Comparison of ENCODE assay signal across 8 mouse cellular contexts in the genomic region with DNA sequence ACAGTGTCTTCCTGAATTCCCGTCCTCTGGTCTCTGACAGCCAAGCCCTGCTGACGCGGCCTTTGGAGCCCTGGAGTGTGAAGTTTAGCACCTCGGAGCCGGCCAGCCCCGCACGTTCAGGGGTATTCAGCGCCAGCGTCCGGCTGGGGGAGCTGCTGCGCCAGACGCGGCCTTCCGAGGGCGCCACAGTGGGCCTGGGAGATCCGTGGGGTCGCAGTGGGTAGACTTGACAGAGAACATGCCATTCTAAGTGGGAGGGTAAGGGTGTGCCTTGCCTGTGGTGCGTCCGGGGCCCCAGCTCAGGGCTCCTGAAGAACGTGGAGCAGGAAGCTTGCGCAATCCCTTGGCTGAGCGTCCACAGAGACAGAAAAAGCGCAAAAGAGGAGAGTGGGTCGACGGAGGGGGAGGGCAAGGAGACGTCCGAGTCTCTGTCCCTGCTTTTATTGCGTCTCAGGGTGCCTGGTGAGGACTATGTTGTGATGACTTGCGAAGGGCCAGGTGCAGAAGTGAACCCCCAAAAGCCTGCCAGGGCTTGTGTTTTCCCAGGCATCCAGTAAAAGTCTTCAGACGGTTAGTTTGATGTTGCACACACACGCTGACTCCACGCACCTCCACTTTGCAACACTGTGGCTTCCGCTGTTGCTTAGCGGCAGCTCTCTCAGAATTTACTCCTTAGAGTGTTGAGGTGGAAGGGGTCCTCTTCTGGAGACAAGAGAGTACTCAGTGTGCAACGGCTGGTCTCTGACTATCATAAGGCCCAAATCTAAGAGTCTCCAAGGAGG. TPM values are rescaled to one million over a fixed set of nuclear protein-coding genes. Genes with fewer than 3 reads are reported as not detected.
DNase-seq lines count a peak whose midpoint lies in the region; ATAC-seq and TF ChIP-seq lines count a peak whose summit lies in the region.

No protein-coding gene starts in this region.

- H3K27ac ChIP-seq in bone marrow, adult 2 months (ENCODE audit: control insufficient read depth, insufficient read depth, low read depth, low read length, poor library complexity): peak overlapping the region; percentile 95
- no peak overlapping the region for H3K27ac ChIP-seq in forebrain, postnatal 0 days (ENCODE audit: low read depth, low read length)
- H3K27ac ChIP-seq in intestine, postnatal 0 days (ENCODE audit: low read depth, low read length): no peak overlapping the region
- H3K27ac ChIP-seq in liver, postnatal 0 days (ENCODE audit: low read depth): peak overlapping the region; percentile 95
- H3K27ac ChIP-seq in neural tube, embryonic 15.5 days (replicated peaks): no peak overlapping the region

- H3K4me2 ChIP-seq in forebrain, postnatal 0 days (ENCODE audit: low read depth): no peak overlapping the region
- H3K4me2 ChIP-seq in intestine, postnatal 0 days (replicated peaks; ENCODE audit: low read depth): peak overlapping the region; percentile 54
- peak overlapping the region; percentile 77 for H3K4me2 ChIP-seq in liver, postnatal 0 days (ENCODE audit: low read depth, low read length)
- H3K4me2 ChIP-seq in neural tube, embryonic 15.5 days: peak overlapping the region; percentile 13

- ATAC-seq in forebrain, postnatal 0 days: no peak
- no peak for ATAC-seq in intestine, postnatal 0 days
- no peak for ATAC-seq in liver, postnatal 0 days
- no peak for ATAC-seq in neural tube, embryonic 15.5 days (ENCODE audit: low FRiP score)

- TF ChIP-seq CTCF in bone marrow, adult 2 months (IDR thresholded peaks at IDR 0.05; ENCODE audit: control insufficient read depth, insufficient read depth, low read length): no peak
- TF ChIP-seq CTCF in forebrain, postnatal 0 days (IDR thresholded peaks at IDR 0.05; ENCODE audit: low read depth): peak; percentile 46
- TF ChIP-seq CTCF in intestine, postnatal 0 days (IDR thresholded peaks at IDR 0.05; ENCODE audit: low read depth): peak; percentile 60
- peak; percentile 48 for TF ChIP-seq CTCF in liver, postnatal 0 days (IDR thresholded peaks at IDR 0.05; ENCODE audit: low read depth)

- H3K9me3 ChIP-seq in forebrain, postnatal 0 days (ENCODE audit: low read length): no peaks in the 10 kb centered on the region
- H3K9me3 ChIP-seq in intestine, postnatal 0 days (ENCODE audit: control insufficient read depth): no peaks in the 10 kb centered on the region
- H3K9me3 ChIP-seq in liver, postnatal 0 days (ENCODE audit: low read length): no peaks in the 10 kb centered on the region
- no peaks in the 10 kb centered on the region for H3K9me3 ChIP-seq in neural tube, embryonic 15.5 days (replicated peaks)

- no peak for TF ChIP-seq POLR2A in bone marrow, adult 2 months (IDR thresholded peaks at IDR 0.05; ENCODE audit: borderline replicate concordance, control insufficient read depth, low read depth, low read length)

- DNase-seq in heart, adult 11 months: peak; percentile 97
- no peak for DNase-seq in heart, postnatal 25 days (ENCODE audit: low spot score)
- DNase-seq in forebrain, postnatal 0 days: peak; percentile 28
- DNase-seq in liver, postnatal 0 days: peak; percentile 67
- DNase-seq in ovary, adult 18-20 months (ENCODE audit: low spot score): no peak

- intact Hi-C loops in heart, postnatal 25 days (cut with DNase I): no loop called here

- peak overlapping the region; percentile 58 for H3K4me3 ChIP-seq in bone marrow, adult 2 months (replicated peaks; ENCODE audit: control insufficient read depth, low read depth, low read length)
- H3K4me3 ChIP-seq in forebrain, postnatal 0 days (ENCODE audit: low read depth, low read length): no peak overlapping the region
- no peak overlapping the region for H3K4me3 ChIP-seq in intestine, postnatal 0 days (ENCODE audit: low read depth, low read length)
- peak overlapping the region; percentile 26 for H3K4me3 ChIP-seq in liver, postnatal 0 days (ENCODE audit: low read depth, low read length)
- H3K4me3 ChIP-seq in neural tube, embryonic 15.5 days (replicated peaks): 0 out of 2 replicates have a peak overlapping the region, but pooled peaks have one; percentile 8

- peaks cover 27% of the 10 kb centered on the region for H3K27me3 ChIP-seq in forebrain, postnatal 0 days (ENCODE audit: insufficient read depth, low read length)
- peaks cover 20% of the 10 kb centered on the region for H3K27me3 ChIP-seq in intestine, postnatal 0 days (replicated peaks; ENCODE audit: control insufficient read depth, insufficient read depth, low read length)
- H3K27me3 ChIP-seq in liver, postnatal 0 days (ENCODE audit: insufficient read depth, low read length): peaks cover 43% of the 10 kb centered on the region
- H3K27me3 ChIP-seq in neural tube, embryonic 15.5 days (replicated peaks): peaks cover 29% of the 10 kb centered on the region

- H3K36me3 ChIP-seq in forebrain, postnatal 0 days (ENCODE audit: insufficient read depth): no peaks in the 10 kb centered on the region
- H3K36me3 ChIP-seq in intestine, postnatal 0 days (ENCODE audit: control insufficient read depth, insufficient read depth): 0 out of 2 replicates have a peak, but pooled peaks cover under 1% of the 10 kb centered on the region
- 0 out of 2 replicates have a peak, but pooled peaks cover under 1% of the 10 kb centered on the region for H3K36me3 ChIP-seq in liver, postnatal 0 days (replicated peaks; ENCODE audit: insufficient read depth, low read length)
- no peaks in the 10 kb centered on the region for H3K36me3 ChIP-seq in neural tube, embryonic 15.5 days

- WGBS in bone marrow, adult 2 months: 3% methylated on average over 35 of the region's 35 CpGs
- WGBS in forebrain, postnatal 0 days: 8% methylated on average over 35 of the region's 35 CpGs
- 8% methylated on average over 35 of the region's 35 CpGs for WGBS in intestine, postnatal 0 days
- 4% methylated on average over 35 of the region's 35 CpGs for WGBS in liver, postnatal 0 days (ENCODE audit: insufficient replicate concordance)
- 1% methylated on average over 35 of the region's 35 CpGs for WGBS in neural tube, embryonic 15.5 days

- TF ChIP-seq EP300 in liver, postnatal 0 days (IDR thresholded peaks at IDR 0.05; ENCODE audit: low read depth): no peak

- H3K9ac ChIP-seq in forebrain, postnatal 0 days: no peak overlapping the region
- H3K9ac ChIP-seq in intestine, postnatal 0 days (ENCODE audit: low read depth, low read length): no peak overlapping the region
- 0 out of 2 replicates have a peak overlapping the region, but pooled peaks have one; percentile 34 for H3K9ac ChIP-seq in liver, postnatal 0 days (replicated peaks)
- no peak overlapping the region for H3K9ac ChIP-seq in neural tube, embryonic 15.5 days (replicated peaks)

- H3K4me1 ChIP-seq in bone marrow, adult 2 months (ENCODE audit: control insufficient read depth, insufficient read depth, low read length): peaks cover 3% of the 10 kb centered on the region
- peaks cover 23% of the 10 kb centered on the region for H3K4me1 ChIP-seq in forebrain, postnatal 0 days (ENCODE audit: insufficient read depth)
- peaks cover 36% of the 10 kb centered on the region for H3K4me1 ChIP-seq in intestine, postnatal 0 days (replicated peaks; ENCODE audit: control insufficient read depth, insufficient read depth, low read length)
- peaks cover 71% of the 10 kb centered on the region for H3K4me1 ChIP-seq in liver, postnatal 0 days (ENCODE audit: insufficient read depth)
- peaks cover 71% of the 10 kb centered on the region for H3K4me1 ChIP-seq in neural tube, embryonic 15.5 days

RNA-seq across cellular contexts. Expression of a gene that starts 1.5 kb away (rescaled TPM):
- total RNA-seq in heart, postnatal 25 days (2021): 10 to 100 TPM; 14.0 to 14.8 TPM
- 7.3 and 18.8 TPM in 2 replicates for polyA plus RNA-seq in bone marrow, adult 2 months (2011; ENCODE audit: insufficient read depth, insufficient read length, low replicate concordance, missing spikeins)
- total RNA-seq in forebrain, postnatal 0 days (2014; rRNA removed): 36.1 and 38.6 TPM in 2 replicates
- polyA plus RNA-seq in forebrain, postnatal 0 days (2015; fragmentation: Nextera tagmentation; extraction: Ambion mirVana): 21.7 and 26.1 TPM in 2 replicates
- 6.5 and 7.6 TPM in 2 replicates for polyA plus RNA-seq in intestine, postnatal 0 days (2015; fragmentation: Nextera tagmentation; extraction: Ambion mirVana)
- polyA plus RNA-seq in liver, postnatal 0 days (2015; fragmentation: Nextera tagmentation; extraction: Ambion mirVana): 2.8 and 4.7 TPM in 2 replicates
- polyA plus RNA-seq in neural tube, embryonic 15.5 days (2015; fragmentation: Nextera tagmentation; extraction: Ambion mirVana): 20.2 and 24.2 TPM in 2 replicates

RNA-seq across cellular contexts. Expression of a gene that starts 46.7 kb away (rescaled TPM):
- total RNA-seq in heart, postnatal 25 days (2021): 1 to 10 TPM; 4.4 to 7.6 TPM
- 3.3 and 7.4 TPM in 2 replicates for polyA plus RNA-seq in bone marrow, adult 2 months (2011; ENCODE audit: insufficient read depth, insufficient read length, low replicate concordance, missing spikeins)
- total RNA-seq in forebrain, postnatal 0 days (2014; rRNA removed): 14.2 and 21.9 TPM in 2 replicates
- polyA plus RNA-seq in forebrain, postnatal 0 days (2015; fragmentation: Nextera tagmentation; extraction: Ambion mirVana): 5.3 and 8.5 TPM in 2 replicates
- 6.4 and 6.6 TPM in 2 replicates for polyA plus RNA-seq in intestine, postnatal 0 days (2015; fragmentation: Nextera tagmentation; extraction: Ambion mirVana)
- polyA plus RNA-seq in liver, postnatal 0 days (2015; fragmentation: Nextera tagmentation; extraction: Ambion mirVana): 3.1 and 3.9 TPM in 2 replicates
- 7.2 and 7.3 TPM in 2 replicates for polyA plus RNA-seq in neural tube, embryonic 15.5 days (2015; fragmentation: Nextera tagmentation; extraction: Ambion mirVana)

Comparison
In these comparisons a context has a peak if more than half of its experiments do, and no peak if none do; other contexts are left out.
1. DNase-seq: peak in heart, adult 11 months (single experiment), forebrain, postnatal 0 days (single experiment) and liver, postnatal 0 days (single experiment); none in heart, postnatal 25 days (single experiment) and ovary, adult 18-20 months (single experiment).
2. H3K27ac ChIP-seq: peak in bone marrow, adult 2 months (single experiment) and liver, postnatal 0 days (single experiment); none in forebrain, postnatal 0 days (single experiment), intestine, postnatal 0 days (single experiment) and neural tube, embryonic 15.5 days (single experiment).
3. H3K4me3 ChIP-seq: peak in bone marrow, adult 2 months (single experiment), liver, postnatal 0 days (single experiment) and neural tube, embryonic 15.5 days (single experiment); none in forebrain, postnatal 0 days (single experiment) and intestine, postnatal 0 days (single experiment).